Mouse (Mus musculus) myocyte (in vitro differentiated cells): Measurements from ENCODE around the gene Foxk1. TPM values are rescaled to one million over a fixed set of nuclear protein-coding genes. Genes with fewer than 3 reads are reported as not detected.

ENCODE experiments used
- H3K27me3 ChIP-seq: one replicate; pipeline ENCODE4 v1.6.1; 2011; ENCODE audit not compliant: control insufficient read depth, insufficient read depth, insufficient read length
- H3K36me3 ChIP-seq: one replicate; pipeline ENCODE4 v1.6.1; 2011; ENCODE audit not compliant: control insufficient read depth, insufficient read depth
- H3K4me2 ChIP-seq: one replicate; pipeline ENCODE4 v1.6.1; 2011; ENCODE audit warnings: low read depth, control low read depth
- H3K4me3 ChIP-seq: one replicate; pipeline ENCODE4 v1.5.1; 2011; ENCODE audit warnings: mild to moderate bottlenecking, control low read depth, moderate library complexity
- H3K79me2 ChIP-seq: one replicate; pipeline ENCODE4 v1.6.1; 2011; ENCODE audit not compliant: control insufficient read depth, insufficient read depth
- H3ac ChIP-seq: one replicate; pipeline ENCODE4 v1.6.1; 2011; ENCODE audit not compliant: control insufficient read depth, insufficient read length
- CEBPB ChIP-seq: IDR thresholded peaks from 2 replicates; pipeline ENCODE4 v1.6.1; 2011; ENCODE audit warnings: mild to moderate bottlenecking, moderate library complexity; ENCODE audit not compliant: poor library complexity, insufficient read depth, severe bottlenecking
- E2F4 ChIP-seq: IDR thresholded peaks from one replicate; pipeline ENCODE4 v1.6.1; 2011; ENCODE audit warnings: mild to moderate bottlenecking, control low read depth, moderate library complexity; ENCODE audit not compliant: insufficient read depth
- MAX ChIP-seq: IDR thresholded peaks from one replicate; pipeline ENCODE4 v1.6.1; 2011; ENCODE audit warnings: low read depth, mild to moderate bottlenecking, control low read depth
- MYOD1 ChIP-seq, 3 experiments: IDR thresholded peaks; one replicate each; pipeline ENCODE4 v1.6.1; 2011; ENCODE audit warnings: control low read depth in 2 of 3, low read depth in 2 of 3, mild to moderate bottlenecking in 2 of 3, moderate library complexity in 1 of 3; ENCODE audit not compliant: insufficient read length in 2 of 3, control insufficient read depth in 1 of 3
- MYOG ChIP-seq, 3 experiments: IDR thresholded peaks; one replicate each; pipeline ENCODE4 v1.6.1; 2011; ENCODE audit warnings: control low read depth in 2 of 3, low read depth in 2 of 3, mild to moderate bottlenecking in 2 of 3; ENCODE audit not compliant: insufficient read length in 2 of 3, control insufficient read depth in 1 of 3, insufficient read depth in 1 of 3
- POLR2A ChIP-seq: IDR thresholded peaks from one replicate; pipeline ENCODE4 v1.6.1; 2011; ENCODE audit warnings: low read depth, mild to moderate bottlenecking, control low read depth, moderate library complexity; ENCODE audit not compliant: insufficient read length
- POLR2AphosphoS2 ChIP-seq: IDR thresholded peaks from one replicate; pipeline ENCODE4 v1.6.1; 2011; ENCODE audit warnings: low read depth, control low read depth; ENCODE audit not compliant: insufficient read length
- REST ChIP-seq: IDR thresholded peaks from one replicate; pipeline ENCODE4 v1.6.1; 2011; ENCODE audit warnings: mild to moderate bottlenecking, control low read depth, moderate library complexity; ENCODE audit not compliant: insufficient read depth, insufficient read length
- SRF ChIP-seq: IDR thresholded peaks from one replicate; pipeline ENCODE4 v1.6.1; 2011; ENCODE audit warnings: low read depth; ENCODE audit not compliant: control insufficient read depth, insufficient read length
- TCF12 ChIP-seq: IDR thresholded peaks from one replicate; pipeline ENCODE4 v1.6.1; 2011; ENCODE audit warnings: mild to moderate bottlenecking, control low read depth; ENCODE audit not compliant: poor library complexity, insufficient read depth, severe bottlenecking
- TCF3 ChIP-seq: IDR thresholded peaks from one replicate; pipeline ENCODE4 v1.6.1; 2011; ENCODE audit warnings: low read depth, control low read depth; ENCODE audit not compliant: insufficient read length
- USF1 ChIP-seq: IDR thresholded peaks from one replicate; pipeline ENCODE4 v1.6.1; 2011; ENCODE audit warnings: low read depth, mild to moderate bottlenecking, control low read depth, moderate library complexity
- polyA plus RNA-seq: library from polyadenylated mRNA; unstranded; fragments of >200 nt; fragmentation: generic; extraction: Trizol; gene quantifications from one replicate; pipeline ENCODE4 v1.2.1, GENCODE M21; 2012; ENCODE audit warnings: missing spikeins

Gene Foxk1
- polyA plus RNA-seq, 1 experiment: 10.4 TPM

GRCm38 (mm10) chr5:142431029-142431428 is 29.7 kb downstream of the Foxk1 start:
- H3K27me3 ChIP-seq: no peaks in the 10 kb centered on the region
- H3K4me2 ChIP-seq: no peak overlapping the region
- no peak overlapping the region for H3ac ChIP-seq
- no peaks in the 10 kb centered on the region for H3K36me3 ChIP-seq
- H3K79me2 ChIP-seq: peaks cover 19% of the 10 kb centered on the region
- no peak overlapping the region for H3K4me3 ChIP-seq
- TF ChIP-seq MYOD1 (IDR thresholded peaks at IDR 0.05; ENCODE audit: control insufficient read depth in 1 of 3, insufficient read length in 2 of 3, low read depth in 2 of 3): no peak
- no peak for TF ChIP-seq TCF3
- TF ChIP-seq MAX: no peak
- no peak for TF ChIP-seq SRF
- TF ChIP-seq E2F4: no peak
- TF ChIP-seq REST: no peak
- TF ChIP-seq CEBPB: no peak
- no peak for TF ChIP-seq TCF12
- TF ChIP-seq MYOG (IDR thresholded peaks at IDR 0.05; ENCODE audit: control insufficient read depth in 1 of 3, insufficient read depth in 1 of 3, insufficient read length in 2 of 3, low read depth in 2 of 3): no peak
- TF ChIP-seq POLR2AphosphoS2: no peak
- TF ChIP-seq USF1: no peak
- TF ChIP-seq POLR2A: no peak

- peak; percentile 8 for TF ChIP-seq USF1
- TF ChIP-seq TCF3: no peak
- TF ChIP-seq SRF: no peak
- TF ChIP-seq CEBPB: 0 out of 2 replicates have a peak, but pooled peaks have one; percentile 53
- no peak overlapping the region for H3K4me3 ChIP-seq
Observed at GRCm38 (mm10) chr5:142431811-142432434, 30.6 kb downstream of the Foxk1 start.

GRCm38 (mm10) chr5:142432695-142433094 is 31.4 kb downstream of the Foxk1 start:
- Histone ChIP-seq H3K4me2 (peak overlapping the region; percentile 22), H3ac (no peak overlapping the region), H3K79me2 (peaks cover 22% of the 10 kb centered on the region), H3K36me3 (no peaks in the 10 kb centered on the region), H3K4me3 (no peak overlapping the region), H3K27me3 (no peaks in the 10 kb centered on the region)
- no peak for TF ChIP-seq TCF12
- no peak for TF ChIP-seq POLR2A
- no peak for TF ChIP-seq SRF
- no peak for TF ChIP-seq MYOD1 (IDR thresholded peaks at IDR 0.05; ENCODE audit: control insufficient read depth in 1 of 3, insufficient read length in 2 of 3, low read depth in 2 of 3)
- no peak for TF ChIP-seq MAX
- TF ChIP-seq POLR2AphosphoS2: no peak
- no peak for TF ChIP-seq USF1

More at GRCm38 (mm10) chr5:142431811-142432434, 30.6 kb downstream of the Foxk1 start:
- Histone ChIP-seq H3K4me2 (peak overlapping the region; percentile 22), H3ac (no peak overlapping the region), H3K36me3 (no peaks in the 10 kb centered on the region), H3K79me2 (peaks cover 19% of the 10 kb centered on the region), H3K27me3 (no peaks in the 10 kb centered on the region)

DNA sequence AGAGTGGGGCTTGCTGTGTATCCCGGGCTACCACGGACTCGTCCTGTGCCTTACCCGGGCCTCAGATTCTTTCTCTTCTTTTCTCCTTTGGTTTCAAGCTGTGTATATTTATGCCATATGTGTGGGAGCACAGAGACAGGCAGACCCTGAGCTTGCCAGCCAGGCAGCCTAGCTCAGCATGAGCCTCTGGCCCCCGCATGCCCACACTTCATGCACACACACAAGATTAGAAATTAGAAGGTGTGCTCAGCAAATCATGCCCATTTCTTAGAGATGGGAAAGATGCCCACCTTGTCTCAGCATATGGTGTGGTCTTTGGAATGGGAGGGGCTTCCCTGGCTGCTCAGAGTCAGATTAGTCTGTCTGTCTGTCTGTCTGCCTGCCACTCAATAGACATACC is 32.8 kb downstream of the Foxk1 start:
- Histone ChIP-seq H3K4me3 (no peak overlapping the region), H3K36me3 (no peaks in the 10 kb centered on the region), H3K79me2 (peaks cover 12% of the 10 kb centered on the region), H3K4me2 (no peak overlapping the region), H3K27me3 (no peaks in the 10 kb centered on the region), H3ac (no peak overlapping the region)
- TF ChIP-seq SRF: no peak
- no peak for TF ChIP-seq MYOD1 (IDR thresholded peaks at IDR 0.05; ENCODE audit: control insufficient read depth in 1 of 3, insufficient read length in 2 of 3, low read depth in 2 of 3)
- no peak for TF ChIP-seq CEBPB
- TF ChIP-seq MYOG (IDR thresholded peaks at IDR 0.05; ENCODE audit: control insufficient read depth in 1 of 3, insufficient read depth in 1 of 3, insufficient read length in 2 of 3, low read depth in 2 of 3): no peak
- TF ChIP-seq REST: no peak
- no peak for TF ChIP-seq TCF3
- TF ChIP-seq TCF12: no peak
- TF ChIP-seq E2F4: no peak
- no peak for TF ChIP-seq USF1
- no peak for TF ChIP-seq POLR2A
- no peak for TF ChIP-seq MAX
- no peak for TF ChIP-seq POLR2AphosphoS2

DNA sequence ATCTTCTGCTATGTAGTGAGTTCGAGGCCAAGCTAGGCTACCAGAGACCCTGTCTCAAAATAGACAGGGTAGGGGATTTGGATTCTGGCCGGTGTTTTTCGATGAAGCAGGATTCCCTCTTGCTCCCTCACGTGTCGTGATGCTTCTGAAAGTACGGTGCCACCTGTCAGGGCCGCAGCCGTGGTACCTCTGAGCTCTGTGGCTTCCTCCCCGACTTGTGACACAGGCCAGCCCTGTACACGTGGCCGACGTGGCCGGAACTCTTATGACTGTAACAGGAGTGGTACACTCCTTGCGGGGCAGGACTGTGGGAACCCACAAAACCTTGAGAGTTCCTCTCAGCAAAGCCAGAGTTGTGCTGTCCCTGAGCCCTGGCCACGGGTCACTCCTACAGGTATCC is 34.4 kb downstream of the Foxk1 start:
- H3K4me2 ChIP-seq: no peak overlapping the region
- no peak overlapping the region for H3ac ChIP-seq
- no peaks in the 10 kb centered on the region for H3K36me3 ChIP-seq
- TF ChIP-seq TCF12: no peak
- TF ChIP-seq E2F4: no peak
- TF ChIP-seq CEBPB: no peak
- TF ChIP-seq TCF3: no peak
- TF ChIP-seq POLR2AphosphoS2: no peak
- TF ChIP-seq MAX: no peak
- TF ChIP-seq REST: no peak
- H3K27me3 ChIP-seq: no peaks in the 10 kb centered on the region
- H3K79me2 ChIP-seq: peaks cover 5% of the 10 kb centered on the region
- no peak overlapping the region for H3K4me3 ChIP-seq
